Mouse (Mus musculus) cerebellum, adult 9-10 months (tissue): ENCODE measurements around the gene Gm20458.

ENCODE experiments used
- DNase-seq: peaks from one replicate; pipeline ENCODE4 v3.0.0; 2022

Gm20458 gene

DNA sequence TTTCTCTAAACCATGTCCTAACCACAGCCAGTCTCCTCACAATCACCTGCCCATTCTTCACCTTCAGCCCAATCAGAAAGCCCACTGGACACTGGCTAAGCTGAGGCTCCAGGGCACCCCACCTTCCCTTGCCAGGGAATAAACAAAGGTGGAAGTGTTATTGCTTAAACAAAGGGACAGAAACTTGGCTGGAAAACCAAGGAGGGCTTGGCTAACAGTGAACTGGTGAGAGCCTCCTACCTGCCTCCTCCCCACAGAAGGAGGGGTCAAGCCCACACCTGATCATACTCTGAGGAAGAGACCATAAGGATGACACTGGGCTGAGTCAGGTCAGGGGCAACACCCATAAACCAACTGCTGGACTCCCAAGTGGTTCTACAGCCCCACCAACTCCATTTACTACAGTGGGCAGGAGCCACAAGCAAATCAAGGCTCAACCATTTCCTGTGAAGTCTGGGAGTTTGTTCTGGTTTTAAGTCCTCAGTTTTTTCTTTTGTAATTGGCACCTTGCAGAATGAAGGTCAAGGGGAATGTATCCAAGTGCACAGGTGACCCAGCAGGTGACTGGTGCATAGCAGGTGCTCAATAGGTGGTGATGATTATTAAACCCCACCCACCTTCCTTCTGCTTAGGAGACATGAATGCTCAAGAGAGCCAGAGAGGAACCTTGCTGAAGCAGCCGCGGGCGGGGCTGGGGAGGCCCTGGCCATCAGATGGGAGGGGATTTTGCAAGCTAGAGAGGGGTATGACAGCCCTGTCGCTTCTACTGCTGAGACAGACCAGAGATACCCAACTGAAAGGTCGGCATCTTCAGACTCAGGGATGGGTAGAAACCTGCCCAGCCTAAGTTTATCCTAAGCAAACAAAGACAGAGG is 25.3 kb upstream of the Gm20458 start:
- no peak for DNase-seq

DNA sequence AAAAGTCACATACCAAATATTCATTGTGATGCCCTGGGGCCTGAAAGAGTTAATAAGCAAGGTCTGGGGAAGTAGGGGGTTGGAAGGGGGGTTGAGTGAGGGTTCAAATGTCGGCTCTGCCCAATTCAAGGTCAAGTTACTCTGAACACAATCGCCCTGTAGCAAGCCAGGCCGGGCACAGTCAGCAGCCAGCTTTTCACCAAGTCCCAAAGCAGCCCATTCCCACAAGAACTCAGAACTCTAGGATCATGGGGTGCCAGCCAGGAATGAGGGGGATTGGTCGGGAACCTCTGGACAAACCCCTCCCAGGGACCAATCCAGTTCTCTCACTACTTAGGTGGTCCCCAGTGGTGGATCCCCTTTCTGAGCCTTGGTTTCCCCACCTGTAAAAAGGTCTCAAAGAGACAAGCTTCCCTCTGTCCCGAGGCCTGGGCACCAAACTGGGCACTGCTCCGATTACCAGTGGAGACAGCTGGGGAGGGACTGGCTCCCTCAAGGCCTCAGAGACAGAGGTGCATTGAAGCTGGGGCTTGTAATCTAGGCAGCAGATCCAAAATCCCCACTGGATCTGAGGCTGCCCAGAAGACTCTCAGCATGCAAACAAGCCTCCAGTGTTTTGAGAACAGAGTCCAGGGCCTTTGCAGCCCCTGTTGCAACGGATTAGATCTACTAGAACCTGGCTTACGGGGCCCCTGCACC is 24.4 kb upstream of the Gm20458 start:
- DNase-seq = no peak

DNA sequence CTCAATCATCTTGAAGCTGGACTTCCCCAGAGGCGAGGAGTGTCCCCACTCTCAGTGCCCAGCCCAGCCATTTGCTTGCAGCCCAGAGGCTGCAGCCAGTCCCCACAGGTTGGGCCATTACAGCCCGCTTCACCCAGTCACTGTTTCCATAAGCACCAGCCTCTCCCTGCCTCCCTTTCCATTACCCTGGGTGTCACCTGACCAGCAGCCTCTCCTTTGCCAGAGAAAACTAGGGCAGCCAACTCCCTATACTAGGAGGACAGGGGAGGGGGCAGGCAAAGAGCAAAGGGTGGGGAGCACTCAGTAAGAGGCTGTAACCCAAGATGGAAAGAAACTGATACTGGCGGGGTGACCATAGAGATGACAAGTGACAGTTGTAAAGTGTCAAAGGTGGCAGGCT is 23.8 kb upstream of the Gm20458 start:
- DNase-seq = no peak

DNA sequence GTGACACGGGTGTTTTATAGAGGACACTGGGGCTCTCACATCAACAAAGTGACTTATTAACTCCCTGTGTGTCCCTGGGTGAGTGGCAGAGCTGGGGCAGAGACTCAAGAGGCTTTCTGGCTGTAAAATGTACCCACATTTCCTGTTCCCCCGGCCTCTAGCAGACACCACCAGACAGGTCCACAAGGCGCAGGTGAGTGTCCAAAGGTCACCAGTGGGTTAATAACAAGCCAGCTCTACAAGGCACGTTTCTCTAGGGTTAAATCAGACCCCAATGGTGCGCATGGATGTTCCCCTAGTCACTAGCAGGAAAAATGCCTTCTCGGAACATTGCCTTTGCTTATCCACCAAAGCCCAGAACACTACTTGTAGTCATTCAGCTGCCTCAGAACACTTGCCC is 23.1 kb upstream of the Gm20458 start:
- DNase-seq = no peak

DNA sequence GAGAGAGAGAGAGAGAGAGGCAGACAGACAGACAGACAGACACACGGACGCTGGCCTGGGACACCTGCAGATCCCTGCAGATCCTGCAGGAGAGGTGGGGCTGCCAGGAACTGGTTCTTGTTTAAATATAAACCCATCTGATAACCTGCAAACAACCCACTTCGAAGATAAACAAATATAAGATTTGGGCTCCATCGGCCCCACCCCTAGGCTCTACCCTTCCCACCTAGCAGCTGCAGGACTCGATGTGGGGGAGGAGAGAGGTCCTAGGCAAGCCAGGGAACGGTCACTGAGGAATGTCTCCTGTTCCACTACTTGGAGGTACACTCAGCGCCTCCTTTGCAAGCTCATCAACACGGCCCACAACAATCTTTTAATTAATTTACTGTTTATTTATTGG is 22.5 kb upstream of the Gm20458 start:
- no peak for DNase-seq

DNA sequence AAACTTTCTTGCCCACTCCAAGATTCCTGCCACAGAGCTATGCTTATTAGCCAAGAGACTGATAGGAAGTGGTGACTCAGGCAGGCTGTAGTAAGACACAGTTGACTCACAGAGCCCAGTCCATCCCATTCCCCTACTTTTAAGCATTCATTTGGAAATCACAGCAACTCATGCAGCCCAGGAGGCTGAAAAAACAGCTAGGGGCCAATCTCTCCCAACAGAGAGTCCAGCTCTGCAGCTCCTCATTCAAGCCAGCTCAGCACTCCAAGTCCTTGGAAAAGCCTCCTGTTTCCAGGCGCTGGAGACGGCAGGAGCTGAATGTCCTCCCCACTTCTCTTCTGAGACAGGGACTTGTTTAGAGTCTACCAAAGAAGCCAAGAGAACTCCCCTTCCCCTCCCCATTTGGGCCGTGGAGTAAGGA is 21.8 kb upstream of the Gm20458 start:
- no peak for DNase-seq

DNA sequence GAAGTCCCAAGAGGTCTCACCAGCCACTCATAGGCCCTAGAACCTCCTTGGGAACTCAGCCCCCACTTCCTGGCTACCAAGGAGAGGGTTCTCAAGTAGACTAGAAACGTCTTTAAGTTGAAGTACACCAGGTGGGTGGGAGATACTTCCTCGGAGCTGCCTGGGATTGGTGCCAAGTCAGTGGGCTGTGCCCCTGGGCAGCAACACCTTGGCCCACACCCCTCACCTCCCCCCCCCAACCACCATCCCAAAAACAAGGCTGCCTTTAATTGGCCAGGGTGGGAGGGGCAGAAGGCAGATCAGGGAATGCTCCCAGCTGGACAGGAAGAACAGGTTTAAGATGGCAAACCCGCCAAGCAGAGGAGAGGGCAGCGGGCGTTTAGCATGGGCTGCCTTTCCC is 20.5 kb upstream of the Gm20458 start:
- DNase-seq = no peak

DNA sequence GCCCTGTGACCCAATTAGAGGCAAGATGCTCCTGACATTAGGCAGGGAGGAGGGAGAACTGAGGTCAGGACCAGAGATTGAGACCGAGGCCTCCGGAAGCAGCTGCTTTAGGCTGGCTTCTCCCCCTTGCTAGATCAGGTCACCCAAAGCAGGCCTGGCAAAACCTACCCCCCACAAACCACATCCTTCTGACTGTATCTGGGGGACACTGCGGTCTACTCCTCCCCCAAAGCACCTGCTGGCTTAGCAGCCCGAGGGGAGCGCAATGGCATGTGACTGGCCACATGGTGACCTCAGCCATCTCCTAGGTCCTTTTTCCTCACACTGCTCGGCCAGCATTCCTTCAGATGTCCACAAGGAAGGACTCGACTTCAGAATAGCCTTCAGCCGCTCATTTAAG is 19.6 kb upstream of the Gm20458 start:
- no peak for DNase-seq

DNA sequence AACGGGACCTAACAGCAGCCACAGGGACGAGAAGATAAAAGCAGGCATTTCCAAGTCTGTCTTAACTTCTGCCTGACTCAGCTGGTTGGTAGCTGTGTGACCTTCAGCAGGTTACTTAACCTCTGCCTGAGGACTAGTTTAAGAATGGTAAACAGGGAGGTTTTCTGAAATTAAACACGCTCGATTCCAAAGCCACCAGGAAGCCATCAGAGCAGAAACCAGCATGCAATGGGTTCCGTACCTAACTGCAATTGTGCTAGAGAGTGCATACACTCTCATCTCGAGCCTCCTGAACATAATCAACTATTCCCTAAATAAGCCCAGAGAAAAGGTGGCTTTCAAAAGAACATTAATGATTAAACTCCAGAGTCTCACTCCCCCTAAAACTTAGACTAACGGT is 19.0 kb upstream of the Gm20458 start:
- no peak for DNase-seq

DNA sequence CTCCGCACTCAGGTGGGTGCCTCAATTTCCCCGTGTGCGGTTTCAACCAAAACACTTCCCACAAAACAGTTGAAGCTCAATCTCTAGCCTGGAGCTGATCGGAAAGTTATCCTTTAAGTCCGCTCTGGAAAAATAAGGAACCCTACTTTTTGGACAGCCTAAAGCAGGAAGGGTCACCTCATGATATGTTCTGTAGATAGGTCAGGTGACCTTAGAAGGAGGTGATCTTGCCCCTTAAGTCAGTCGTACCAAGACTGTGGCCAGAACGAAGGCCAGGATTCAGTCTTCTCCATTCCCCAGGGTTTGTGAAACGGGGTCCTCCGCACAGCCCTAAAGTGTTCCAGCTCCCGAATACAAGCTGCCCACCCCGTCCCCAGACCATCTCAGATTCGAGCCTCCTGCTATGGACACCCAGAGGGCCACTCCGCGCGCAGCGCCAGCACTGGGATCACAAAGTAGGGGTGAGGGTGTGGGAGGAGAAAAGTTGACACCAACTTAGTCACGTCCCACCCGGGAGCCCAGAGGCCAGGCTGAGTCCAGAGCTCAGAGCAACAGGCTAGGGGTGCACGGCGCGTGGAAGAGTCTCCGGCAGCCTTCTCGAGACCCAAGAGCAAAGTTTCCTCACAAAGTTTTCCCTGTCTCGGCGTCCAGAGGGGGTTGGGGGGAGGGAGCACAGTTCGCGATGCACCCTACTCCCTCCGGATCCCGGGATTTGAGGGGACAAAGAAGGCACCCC is 18.3 kb upstream of the Gm20458 start:
- no peak for DNase-seq

DNA sequence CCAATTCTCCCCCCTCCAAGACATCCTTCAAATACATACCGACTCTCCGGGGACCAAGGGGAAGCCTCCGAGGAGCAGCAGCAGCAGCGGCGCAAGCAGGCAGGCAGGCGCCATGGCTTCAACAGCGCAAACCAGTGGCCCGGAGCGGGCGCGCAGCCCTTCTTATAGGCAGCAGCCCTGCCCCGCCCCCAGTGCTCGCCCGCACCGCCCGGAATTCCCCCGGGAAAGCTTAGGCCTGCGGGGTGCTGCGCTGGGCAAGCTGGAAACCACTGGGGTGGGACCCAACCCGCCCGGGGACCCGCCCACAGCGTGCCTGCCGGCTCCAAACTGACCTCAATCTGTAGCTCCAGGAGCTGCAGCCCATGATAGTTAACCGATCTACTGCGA is 17.7 kb upstream of the Gm20458 start:
- DNase-seq = no peak

DNA sequence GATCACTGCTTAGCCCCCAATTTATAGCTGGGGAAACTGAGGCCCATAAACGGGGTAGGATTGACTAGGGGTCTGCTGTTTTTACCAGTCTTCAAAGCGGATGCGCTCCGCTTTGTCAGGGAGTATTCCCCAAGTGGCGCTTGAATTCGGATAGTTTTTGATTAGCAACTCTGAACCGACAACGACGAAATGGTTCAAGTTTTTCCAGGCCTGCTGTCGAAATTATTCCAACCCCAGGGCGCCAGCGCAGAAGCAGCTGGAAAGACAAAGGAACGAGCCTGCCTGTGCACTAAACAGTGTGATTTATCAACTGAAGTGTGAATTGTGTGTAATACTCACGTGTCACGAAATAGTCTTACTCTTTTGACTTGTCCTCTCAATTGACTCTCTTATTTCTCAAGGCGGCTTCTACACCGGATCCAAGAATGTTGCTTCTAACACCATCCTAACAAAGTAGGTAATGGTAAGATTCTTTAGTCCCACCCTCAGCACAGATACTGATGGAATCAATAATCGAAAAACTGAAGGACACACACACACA is 17.2 kb upstream of the Gm20458 start, which contains the start of gene Sdc4:
Gene Sdc4, minus strand, starts transcription at position 428 of the 541 bp plus-strand sequence.
- DNase-seq = no peak

DNA sequence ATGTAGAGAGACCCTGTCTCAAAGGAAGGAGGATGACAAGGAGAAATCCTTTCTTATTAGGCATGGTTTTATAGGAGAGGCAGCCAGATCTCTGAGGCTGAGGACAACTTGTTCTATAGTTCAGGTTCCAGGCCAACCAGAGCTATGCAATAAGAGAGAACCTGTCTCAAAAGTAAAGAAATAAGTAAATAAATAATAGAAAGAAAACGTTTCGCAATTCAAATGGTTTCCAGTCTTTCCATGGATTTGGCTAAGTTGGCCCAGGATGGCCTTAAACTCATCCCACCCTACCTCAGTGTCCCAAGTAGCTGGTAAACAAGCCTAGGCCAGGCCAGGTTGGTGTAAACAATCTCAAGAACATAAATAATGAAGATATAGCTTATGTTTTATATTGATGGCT is 16.1 kb upstream of the Gm20458 start:
- DNase-seq = no peak

DNA sequence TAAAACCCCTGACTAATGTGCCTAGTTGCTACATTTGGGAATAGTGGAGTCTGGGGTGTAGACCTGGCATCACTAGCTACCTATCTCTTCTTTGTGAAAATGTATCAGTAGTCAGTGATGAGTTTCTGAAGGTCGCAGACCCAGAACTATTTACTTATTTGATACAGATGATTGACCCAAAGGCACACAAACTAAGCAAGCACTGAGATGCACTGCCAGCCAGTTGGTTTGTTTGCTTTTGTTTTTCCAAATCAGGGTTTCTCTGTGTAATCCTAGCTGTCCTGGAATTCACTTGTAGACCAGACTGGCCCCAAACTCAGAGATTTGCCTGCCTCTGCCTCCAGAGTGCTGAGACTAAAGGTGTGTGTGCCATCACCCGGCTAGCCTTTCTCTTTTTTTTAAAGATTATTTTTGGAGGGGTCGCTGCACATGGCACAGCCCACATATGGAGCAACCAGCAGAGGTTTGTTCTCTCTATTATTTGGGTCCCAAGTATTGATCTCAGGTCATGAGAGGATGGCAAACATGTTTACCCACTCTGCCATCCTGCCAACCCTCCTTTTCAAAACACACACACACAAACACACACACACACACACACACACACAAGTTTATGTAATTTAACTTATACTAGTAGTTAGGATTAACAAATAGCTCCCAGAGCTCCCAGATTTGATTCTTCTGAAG is 15.2 kb upstream of the Gm20458 start:
- no peak for DNase-seq

DNA sequence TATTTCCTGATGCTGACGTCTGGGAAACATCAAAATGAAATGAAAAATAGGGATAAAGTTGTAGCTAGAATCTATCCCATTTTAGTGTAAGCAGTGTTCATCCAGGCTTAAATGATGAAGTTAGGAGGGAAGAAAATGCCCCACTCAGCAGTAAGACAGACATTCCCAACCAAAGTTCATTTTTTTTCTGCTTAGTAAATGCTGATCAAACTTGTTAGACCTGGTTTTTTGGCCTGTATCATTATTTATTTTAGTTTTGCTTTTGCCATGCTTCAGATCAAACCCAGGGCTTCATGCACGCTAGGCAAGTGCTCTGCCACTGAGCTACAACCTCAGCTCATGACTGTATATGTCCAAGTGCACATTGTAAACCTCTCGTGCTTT is 14.7 kb upstream of the Gm20458 start:
- no peak for DNase-seq

DNA sequence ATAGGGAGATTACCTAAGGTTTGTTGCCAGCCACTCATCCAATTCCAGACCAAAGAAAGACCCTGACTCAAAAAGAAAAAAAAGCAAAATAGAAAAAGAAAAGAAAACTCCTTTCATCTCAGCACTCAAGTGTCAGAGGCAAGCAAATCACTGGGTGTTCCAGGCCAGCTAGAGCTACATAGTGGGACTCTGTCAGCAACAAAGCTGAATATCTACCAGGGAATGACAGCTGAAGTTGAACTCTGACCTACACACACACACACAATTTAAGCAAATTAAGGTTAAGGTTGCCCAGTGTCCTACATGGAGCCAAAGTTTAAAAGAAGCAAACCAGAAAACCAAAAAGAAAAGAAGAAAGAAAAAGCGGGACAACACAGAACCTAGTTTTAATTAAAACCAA is 12.6 kb upstream of the Gm20458 start:
- DNase-seq = no peak

DNA sequence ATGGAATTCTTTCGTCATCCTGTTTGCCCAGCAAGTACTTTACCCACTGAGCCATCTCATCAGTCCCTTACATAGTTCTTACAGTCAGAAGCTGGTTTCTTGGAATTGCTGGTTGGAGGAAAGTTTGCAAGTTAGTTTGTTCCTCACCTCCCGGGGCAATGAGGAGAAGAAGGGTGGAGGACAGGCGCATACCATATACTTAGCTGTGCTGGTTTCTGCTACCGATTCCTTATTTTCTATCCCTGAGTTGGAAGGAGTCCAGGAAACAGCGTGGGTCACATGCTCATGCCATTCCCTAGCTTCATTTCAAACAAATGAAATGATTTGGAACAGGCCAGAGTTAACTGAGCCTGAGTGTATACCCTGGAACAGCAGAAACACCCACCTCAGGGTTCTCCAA is 11.8 kb upstream of the Gm20458 start:
- DNase-seq = no peak

DNA sequence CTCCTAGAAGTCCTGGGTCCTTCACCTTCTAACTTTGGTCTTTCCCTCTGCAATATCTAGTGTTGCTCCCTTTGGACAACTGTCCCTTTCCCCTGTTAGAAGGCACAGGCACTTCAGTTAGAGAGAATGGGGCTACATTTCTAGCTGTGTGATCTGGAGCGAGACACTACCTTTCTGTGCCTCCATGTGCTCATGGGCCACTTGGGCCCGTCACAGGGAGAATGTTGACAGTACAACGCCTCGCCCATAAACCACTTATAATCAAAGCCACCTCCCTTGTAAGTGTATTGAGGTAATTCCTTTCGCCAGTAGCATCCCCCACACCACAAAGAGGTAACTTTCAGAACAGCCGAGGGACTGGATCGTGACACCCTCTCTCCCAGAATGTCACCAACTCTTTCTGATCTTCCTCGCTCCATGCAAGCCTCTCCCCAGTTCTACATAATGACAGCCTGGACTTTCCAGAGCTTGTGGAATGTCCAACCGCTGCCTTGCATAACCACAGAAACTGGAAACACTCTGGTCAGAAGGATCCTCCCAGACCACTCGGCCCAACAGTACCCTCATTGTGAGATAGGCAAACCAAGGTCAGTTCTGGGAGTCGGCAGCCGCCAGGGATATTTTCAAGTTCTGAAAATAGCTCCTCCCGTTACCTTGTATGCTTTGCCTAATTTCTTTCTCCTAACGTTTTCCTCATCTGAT is 11.3 kb upstream of the Gm20458 start:
- no peak for DNase-seq

DNA sequence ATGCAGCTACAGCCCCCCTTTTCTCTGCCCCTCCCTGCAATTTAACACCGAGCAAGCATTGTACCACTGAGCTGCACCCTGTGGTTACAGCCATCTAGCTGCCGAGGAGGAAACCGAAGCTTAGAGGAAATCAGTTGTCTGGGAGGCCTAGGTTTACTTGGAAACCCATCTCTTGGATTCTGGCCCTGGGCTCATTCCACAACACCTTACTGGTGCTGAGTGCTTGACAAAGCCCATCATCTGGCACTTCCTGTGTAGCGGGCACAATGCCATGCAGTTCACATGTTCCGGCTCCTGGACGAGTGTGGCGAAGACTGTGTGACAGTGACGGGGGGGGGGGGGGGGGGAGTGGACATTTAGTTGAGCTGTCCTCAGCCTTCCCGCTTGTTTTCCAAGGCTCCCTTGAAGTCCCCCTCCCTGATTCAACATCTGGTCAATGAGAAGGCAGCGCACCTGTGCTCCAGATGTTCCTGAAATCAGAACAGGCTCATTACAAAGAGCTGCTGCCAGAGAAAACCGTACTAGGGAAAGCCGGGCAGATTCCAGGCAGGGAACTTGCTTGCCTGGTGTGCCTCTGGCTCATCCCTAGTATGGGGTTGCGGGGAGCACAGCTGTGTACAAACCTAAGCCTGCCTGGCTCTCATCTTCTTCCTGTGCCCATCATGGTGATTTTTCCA is 8.6 kb upstream of the Gm20458 start:
- no peak for DNase-seq

DNA sequence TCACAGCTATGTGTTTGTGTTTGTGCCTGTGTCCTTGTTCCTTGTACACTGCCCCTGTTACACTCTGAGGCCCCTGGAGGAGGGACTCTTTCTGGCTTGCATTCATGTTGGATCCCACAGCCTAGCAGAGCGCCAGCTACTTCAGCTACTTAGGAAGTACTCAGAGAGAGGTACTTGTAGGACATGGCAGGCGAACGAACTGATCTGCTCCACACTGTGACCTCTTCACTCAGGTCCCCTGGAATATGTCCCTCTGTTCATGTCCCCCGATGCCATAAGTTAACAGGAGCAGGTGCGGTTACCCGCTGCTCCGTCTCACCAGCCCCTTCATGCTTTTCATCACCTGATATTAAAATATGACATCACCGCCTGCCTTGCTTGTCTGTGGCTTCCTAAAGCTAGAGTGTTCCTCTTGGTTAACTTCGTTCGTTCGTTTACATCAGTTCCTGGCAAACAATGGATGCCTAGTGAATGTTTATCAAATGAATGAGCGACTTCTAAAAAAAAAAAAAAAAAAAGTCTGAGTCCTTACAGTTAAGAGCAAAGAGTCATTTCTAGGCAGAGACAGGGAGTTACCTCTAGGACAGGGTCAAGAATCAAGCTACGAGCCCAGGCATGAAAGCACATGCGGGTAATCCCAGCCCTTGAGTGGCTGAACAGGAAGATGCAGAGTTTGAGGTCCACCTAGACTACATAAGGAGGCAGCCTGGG is 7.6 kb upstream of the Gm20458 start:
- no peak for DNase-seq
